Mouse (Mus musculus): ENCODE data around the gene Elavl3. TPM values are rescaled to one million over a fixed set of nuclear protein-coding genes. Genes with fewer than 3 reads are reported as not detected.

Elavl3 gene
- polyA plus RNA-seq, 1 experiment from 2014 or later: 8.2 TPM

- H3K27me3 ChIP-seq (replicated peaks; ENCODE audit: low read depth, poor library complexity, severe bottlenecking): peaks cover 69% of the 10 kb centered on the region
Measured at GRCm38 (mm10) chr9:21992227-21992626, 59.6 kb downstream of the Elavl3 start.

DNA sequence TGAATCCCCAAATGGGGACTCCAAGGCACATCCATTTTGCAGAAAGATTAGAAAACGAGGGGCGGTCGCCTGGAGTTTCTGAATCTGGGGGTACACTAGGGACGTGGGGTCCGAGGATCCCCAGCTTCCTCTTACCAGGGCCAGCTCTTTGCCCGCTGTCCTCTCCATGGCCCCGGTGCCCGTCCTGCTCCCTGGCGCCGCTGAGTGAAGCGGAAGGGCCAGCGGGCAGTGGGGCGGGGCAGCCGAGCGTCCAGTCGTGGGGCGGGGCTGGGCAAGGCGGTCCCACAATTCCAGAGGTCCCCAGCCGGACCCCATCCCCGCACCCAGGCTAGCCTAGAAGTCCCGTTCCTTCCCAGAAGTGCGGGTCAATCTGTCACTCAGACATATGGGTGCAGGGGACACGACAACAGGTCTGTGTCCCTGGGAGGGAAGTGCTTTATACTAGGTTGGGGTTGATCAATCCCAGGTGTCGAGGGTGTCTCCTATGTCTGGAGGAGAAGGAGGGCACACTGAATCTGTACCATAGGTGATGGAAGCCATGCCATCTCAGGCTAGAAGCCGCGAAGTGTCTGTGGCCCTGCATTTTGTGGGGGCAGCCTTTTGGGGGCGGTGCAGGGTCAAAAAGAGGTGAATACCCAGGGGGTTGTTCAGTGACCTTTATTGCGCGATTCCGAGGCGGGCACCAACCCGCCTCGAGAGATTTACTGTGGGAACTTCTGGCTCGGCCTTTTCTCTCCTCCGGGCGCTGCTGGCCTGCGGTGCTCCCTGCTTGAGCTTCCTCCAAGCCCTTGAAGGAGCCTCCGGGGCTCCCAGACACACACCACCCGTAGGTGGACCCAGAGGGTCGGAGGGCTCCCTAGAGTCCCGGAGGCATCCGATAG is 62.4 kb downstream of the Elavl3 start, which contains the start of gene Rgl3:
Gene Rgl3 (minus strand): TSS at position 217 of the 881 bp plus-strand sequence.
- peak; percentile 70 for DNase-seq (ENCODE audit: low spot score)

More at GRCm38 (mm10) chr9:21992227-21992626, 59.6 kb downstream of the Elavl3 start:
- 78% methylated on average over 4 of the region's 4 CpGs for WGBS
- no peak for DNase-seq (ENCODE audit: low spot score)
- Histone ChIP-seq H3K4me3 (no peak overlapping the region), H3K4me1 (peaks cover 28% of the 10 kb centered on the region), H3K9me3 (no peaks in the 10 kb centered on the region), H3K36me3 (replicated peaks) (no peaks in the 10 kb centered on the region), H3K27ac (replicated peaks) (no peak overlapping the region)

GRCm38 (mm10) chr9:21988421-21989101 is 63.3 kb downstream of the Elavl3 start:
- peaks cover 100% of the 10 kb centered on the region for H3K27me3 ChIP-seq (replicated peaks; ENCODE audit: low read depth, poor library complexity, severe bottlenecking)
- 1% methylated on average over 32 of the region's 32 CpGs for WGBS
- peaks cover 28% of the 10 kb centered on the region for H3K4me1 ChIP-seq
- H3K36me3 ChIP-seq (replicated peaks): no peaks in the 10 kb centered on the region
- no peaks in the 10 kb centered on the region for H3K9me3 ChIP-seq
- DNase-seq (ENCODE audit: low spot score): peak; percentile 55
- H3K27ac ChIP-seq (replicated peaks): 0 out of 2 replicates have a peak overlapping the region, but pooled peaks have one; percentile 26
- H3K4me3 ChIP-seq: peak overlapping the region; percentile 66

More for the DNA sequence above, 62.4 kb downstream of the Elavl3 start, which contains the start of gene Rgl3:
- no peaks in the 10 kb centered on the region for H3K9me3 ChIP-seq
- peaks cover 28% of the 10 kb centered on the region for H3K4me1 ChIP-seq
- peak within 1 kb of the TSS; percentile 26; the same call in 1 of the 2 replicates for H3K27ac ChIP-seq (replicated peaks)
- under 1% methylated on average over 42 of the region's 42 CpGs for WGBS
- peaks cover 91% of the 10 kb centered on the region for H3K27me3 ChIP-seq (replicated peaks; ENCODE audit: low read depth, poor library complexity, severe bottlenecking)
- peak within 1 kb of the TSS; percentile 66 for H3K4me3 ChIP-seq
- H3K36me3 ChIP-seq (replicated peaks): no peaks in the 10 kb centered on the region

DNA sequence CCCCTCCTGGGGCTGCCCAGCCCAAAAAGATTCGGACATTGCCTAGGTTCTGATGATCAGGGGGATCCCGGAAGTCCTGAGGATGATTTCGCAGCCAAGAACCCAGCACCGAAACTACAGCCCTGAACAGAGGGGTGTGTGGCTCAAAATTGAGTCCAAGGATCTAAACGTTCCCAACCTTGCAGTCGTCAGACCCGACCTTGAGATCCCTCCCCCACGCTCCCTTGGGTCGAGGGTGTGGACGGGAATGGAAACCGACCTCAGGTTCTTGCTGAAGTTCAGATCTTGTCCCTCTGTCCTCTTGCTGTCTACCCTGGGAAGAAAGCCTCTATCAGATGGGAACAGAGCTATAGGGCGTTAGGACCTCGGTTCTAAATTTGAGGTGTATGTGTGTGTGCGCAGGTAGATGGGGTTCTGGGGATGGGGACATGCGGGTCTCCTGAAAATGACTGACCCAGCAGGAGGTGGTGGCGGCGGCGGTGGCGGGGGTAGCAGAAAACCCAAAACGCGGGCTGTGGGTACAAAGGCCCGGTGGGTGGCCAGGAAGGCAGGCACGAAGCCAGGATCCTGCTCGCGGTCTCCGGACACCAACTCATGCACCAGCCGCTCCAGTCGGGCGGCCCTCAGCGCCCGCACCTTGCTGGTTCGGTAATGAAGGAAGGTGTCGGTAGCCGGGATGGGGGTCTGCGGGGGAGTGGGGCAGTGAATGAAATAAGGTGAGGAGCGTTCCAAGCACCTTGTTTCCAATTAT is 64.1 kb downstream of the Elavl3 start:
- 7% methylated on average over 36 of the region's 36 CpGs for WGBS
- H3K27ac ChIP-seq (replicated peaks): no peak overlapping the region
- peaks cover 28% of the 10 kb centered on the region for H3K4me1 ChIP-seq
- no peaks in the 10 kb centered on the region for H3K36me3 ChIP-seq (replicated peaks)
- no peaks in the 10 kb centered on the region for H3K9me3 ChIP-seq
- DNase-seq (ENCODE audit: low spot score): no peak
- peaks cover 98% of the 10 kb centered on the region for H3K27me3 ChIP-seq (replicated peaks; ENCODE audit: low read depth, poor library complexity, severe bottlenecking)
- H3K4me3 ChIP-seq: peak overlapping the region; percentile 66

GRCm38 (mm10) chr9:21983911-21984310 is 67.9 kb downstream of the Elavl3 start:
- Histone ChIP-seq H3K27me3 (replicated peaks; ENCODE audit: low read depth, poor library complexity, severe bottlenecking) (peaks cover 70% of the 10 kb centered on the region), H3K4me3 (no peak overlapping the region), H3K9me3 (no peaks in the 10 kb centered on the region), H3K27ac (replicated peaks) (no peak overlapping the region), H3K36me3 (replicated peaks) (0 out of 2 replicates have a peak, but pooled peaks cover 3% of the 10 kb centered on the region), H3K4me1 (peaks cover 12% of the 10 kb centered on the region)
- 23% methylated on average over 3 of the region's 3 CpGs for WGBS
- DNase-seq (ENCODE audit: low spot score): no peak

DNA sequence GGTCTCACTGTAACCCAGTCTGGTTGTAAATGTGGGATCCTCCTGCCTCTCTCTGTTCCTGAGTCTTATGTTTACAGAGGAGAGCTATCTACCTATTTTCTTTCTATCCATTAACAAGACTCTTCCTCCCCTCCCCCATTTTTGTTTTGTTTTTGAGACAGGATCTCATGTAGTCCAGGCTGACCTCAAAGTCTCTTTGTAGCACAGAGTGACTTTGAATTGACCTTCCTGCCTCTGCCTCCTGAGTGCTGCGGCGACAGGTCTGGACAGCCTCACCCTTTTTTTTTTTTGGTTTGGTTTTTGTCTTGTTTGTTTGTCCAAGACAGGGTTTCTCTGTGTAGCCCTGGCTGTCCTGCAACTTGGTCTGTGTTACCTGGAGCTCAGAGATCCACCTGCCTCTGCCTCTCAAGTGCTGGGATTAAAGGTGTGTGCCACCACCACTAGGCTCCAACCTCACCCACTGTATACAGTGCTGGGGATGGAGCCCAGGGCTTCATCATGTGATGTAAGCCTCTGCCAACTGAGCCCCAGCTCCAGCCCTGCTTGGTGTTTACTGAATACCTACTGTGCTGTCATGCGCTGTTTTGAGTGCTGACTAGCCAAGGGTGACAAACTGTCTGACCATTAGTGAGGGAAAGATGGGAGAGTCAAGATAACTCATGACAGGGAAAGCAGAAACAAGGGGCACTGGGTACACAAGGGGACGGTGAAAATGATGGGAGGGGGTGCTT is 73.3 kb downstream of the Elavl3 start:
- peaks cover 3% of the 10 kb centered on the region; the same call in 1 of the 2 replicates for H3K36me3 ChIP-seq (replicated peaks)
- no peak for DNase-seq (ENCODE audit: low spot score)
- H3K4me3 ChIP-seq: no peak overlapping the region
- no peaks in the 10 kb centered on the region for H3K9me3 ChIP-seq
- 0 out of 2 replicates have a peak, but pooled peaks cover 4% of the 10 kb centered on the region for H3K4me1 ChIP-seq
- 93% methylated on average over 4 of the region's 4 CpGs for WGBS
- no peak overlapping the region for H3K27ac ChIP-seq (replicated peaks)
- peaks cover 17% of the 10 kb centered on the region for H3K27me3 ChIP-seq (replicated peaks; ENCODE audit: low read depth, poor library complexity, severe bottlenecking)

DNA sequence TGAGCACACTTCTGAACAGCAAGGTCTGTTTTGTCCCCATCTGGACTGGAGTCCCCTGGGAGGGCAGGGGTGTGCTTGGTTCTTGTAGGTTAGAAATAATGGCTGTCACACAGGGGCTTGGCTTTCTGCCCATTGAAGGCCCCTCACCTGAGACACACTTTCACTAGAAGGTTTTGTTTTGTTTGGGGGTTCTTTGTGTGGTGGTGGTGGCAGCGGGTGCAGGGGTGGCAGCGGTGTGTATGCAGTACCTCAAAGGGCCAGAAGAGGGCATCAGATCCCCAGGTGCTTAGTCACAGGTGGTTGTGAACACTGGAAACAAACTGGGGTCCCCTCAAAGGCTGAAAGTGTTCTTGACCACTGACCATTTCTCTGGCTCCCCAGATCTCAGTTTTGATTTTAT is 73.9 kb downstream of the Elavl3 start:
- whole genome bisulfite sequencing: 25% methylated on average over 2 of the region's 2 CpGs
- no peak overlapping the region for H3K4me3 ChIP-seq
- H3K9me3 ChIP-seq: no peaks in the 10 kb centered on the region
- H3K27me3 ChIP-seq (replicated peaks; ENCODE audit: low read depth, poor library complexity, severe bottlenecking): peaks cover 12% of the 10 kb centered on the region
- peaks cover 3% of the 10 kb centered on the region; the same call in 1 of the 2 replicates for H3K36me3 ChIP-seq (replicated peaks)
- H3K27ac ChIP-seq (replicated peaks): no peak overlapping the region
- DNase-seq (ENCODE audit: low spot score): peak; percentile 47
- 0 out of 2 replicates have a peak, but pooled peaks cover 4% of the 10 kb centered on the region for H3K4me1 ChIP-seq

DNA sequence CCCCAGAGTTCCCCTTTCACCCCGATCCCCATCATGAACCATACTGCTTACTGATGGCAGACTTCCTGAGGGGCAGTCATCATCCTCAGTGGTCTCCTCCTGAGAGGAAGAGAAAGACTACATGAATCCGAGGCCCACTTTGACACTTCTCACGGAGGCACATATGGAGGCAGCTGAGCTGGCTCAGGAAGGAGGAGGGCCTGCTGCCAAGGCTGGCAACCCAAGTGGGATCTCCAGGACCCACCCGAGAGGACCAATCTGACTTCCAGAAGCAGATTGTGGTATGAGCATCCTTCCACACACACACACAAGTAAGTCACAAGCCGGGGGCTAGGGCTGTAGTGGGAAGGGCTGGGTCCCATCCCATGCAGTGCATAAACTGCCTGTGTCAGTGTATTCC is 74.5 kb downstream of the Elavl3 start:
- no peaks in the 10 kb centered on the region for H3K9me3 ChIP-seq
- H3K27me3 ChIP-seq (replicated peaks; ENCODE audit: low read depth, poor library complexity, severe bottlenecking): peaks cover 11% of the 10 kb centered on the region
- no peak for DNase-seq (ENCODE audit: low spot score)
- no peak overlapping the region for H3K4me3 ChIP-seq
- 0 out of 2 replicates have a peak, but pooled peaks cover 4% of the 10 kb centered on the region for H3K4me1 ChIP-seq
- H3K27ac ChIP-seq (replicated peaks): no peak overlapping the region
- 90% methylated on average over 5 of the region's 5 CpGs for WGBS
- peaks cover 3% of the 10 kb centered on the region; the same call in 1 of the 2 replicates for H3K36me3 ChIP-seq (replicated peaks)

DNA sequence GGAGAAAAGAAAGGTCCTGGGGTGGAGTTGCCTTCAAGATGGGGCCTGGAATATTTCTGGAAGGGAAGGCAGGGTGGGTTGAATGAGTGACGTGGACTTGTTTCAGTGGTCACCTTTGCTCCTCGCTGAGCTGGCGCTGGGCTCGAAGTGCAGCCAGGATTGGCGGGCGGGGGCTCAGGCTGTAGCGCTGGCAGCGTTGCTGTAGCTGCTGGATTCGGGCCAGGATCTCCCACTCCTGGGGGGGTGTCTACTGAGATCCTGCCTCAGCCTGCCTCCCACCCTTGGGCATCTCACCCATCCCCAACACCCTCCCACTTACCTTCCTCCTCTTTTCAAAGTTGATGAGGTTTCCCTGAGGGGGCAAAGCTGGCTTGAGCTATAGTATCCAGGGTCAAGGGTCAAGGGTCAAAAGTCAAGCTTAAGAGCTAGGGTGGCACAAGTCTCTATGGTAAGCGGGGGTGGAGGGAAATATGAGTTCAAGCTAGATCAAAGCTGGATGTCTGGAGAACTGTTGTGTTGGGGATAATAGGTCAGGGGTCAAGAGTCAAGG is 75.1 kb downstream of the Elavl3 start:
- 86% methylated on average over 10 of the region's 10 CpGs for WGBS
- Histone ChIP-seq H3K27ac (replicated peaks) (no peak overlapping the region), H3K36me3 (replicated peaks) (peaks cover 3% of the 10 kb centered on the region; the same call in 1 of the 2 replicates), H3K27me3 (replicated peaks; ENCODE audit: low read depth, poor library complexity, severe bottlenecking) (peaks cover 8% of the 10 kb centered on the region), H3K4me3 (no peak overlapping the region), H3K9me3 (no peaks in the 10 kb centered on the region), H3K4me1 (0 out of 2 replicates have a peak, but pooled peaks cover 4% of the 10 kb centered on the region)
- DNase-seq (ENCODE audit: low spot score): no peak

DNA sequence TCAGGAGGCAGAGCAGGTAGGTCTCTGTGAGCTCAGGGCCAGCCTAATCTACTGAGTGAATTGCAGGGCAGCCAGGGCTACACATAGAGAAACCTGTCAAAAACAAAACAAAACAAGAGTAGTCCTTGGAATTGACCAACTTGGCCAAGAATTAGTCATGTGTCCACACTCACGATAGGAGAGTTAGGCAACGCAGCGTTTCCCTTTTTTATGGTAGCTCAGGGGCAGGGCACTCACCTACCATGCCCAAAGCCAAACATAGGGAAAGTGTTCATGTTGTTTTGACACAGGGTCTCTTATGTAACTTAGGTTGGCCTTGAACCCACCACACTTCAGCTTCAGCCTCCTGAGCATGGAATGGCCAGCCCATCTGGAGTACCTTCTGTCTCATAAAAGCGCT is 82.5 kb downstream of the Elavl3 start:
- H3K27ac ChIP-seq (replicated peaks): no peak overlapping the region
- no peak overlapping the region for H3K4me3 ChIP-seq
- H3K4me1 ChIP-seq: no peaks in the 10 kb centered on the region
- H3K36me3 ChIP-seq (replicated peaks): no peaks in the 10 kb centered on the region; the same call in 1 of the 2 replicates
- WGBS: 92% methylated on average over 4 of the region's 4 CpGs
- H3K27me3 ChIP-seq (replicated peaks; ENCODE audit: low read depth, poor library complexity, severe bottlenecking): no peaks in the 10 kb centered on the region; the same call in 1 of the 2 replicates
- no peaks in the 10 kb centered on the region for H3K9me3 ChIP-seq
- no peak for DNase-seq (ENCODE audit: low spot score)

GRCm38 (mm10) chr9:21968883-21969282 is 82.9 kb downstream of the Elavl3 start:
- no peaks in the 10 kb centered on the region for H3K9me3 ChIP-seq
- 76% methylated on average over 6 of the region's 6 CpGs for WGBS
- peaks cover 4% of the 10 kb centered on the region for H3K27me3 ChIP-seq (replicated peaks; ENCODE audit: low read depth, poor library complexity, severe bottlenecking)
- H3K36me3 ChIP-seq (replicated peaks): no peaks in the 10 kb centered on the region; the same call in 1 of the 2 replicates
- no peak overlapping the region for H3K27ac ChIP-seq (replicated peaks)
- no peak overlapping the region for H3K4me3 ChIP-seq
- DNase-seq (ENCODE audit: low spot score): no peak
- no peaks in the 10 kb centered on the region for H3K4me1 ChIP-seq

Measured in embryonic facial prominence, embryonic 10.5 days (tissue).